In the genomic region with DNA sequence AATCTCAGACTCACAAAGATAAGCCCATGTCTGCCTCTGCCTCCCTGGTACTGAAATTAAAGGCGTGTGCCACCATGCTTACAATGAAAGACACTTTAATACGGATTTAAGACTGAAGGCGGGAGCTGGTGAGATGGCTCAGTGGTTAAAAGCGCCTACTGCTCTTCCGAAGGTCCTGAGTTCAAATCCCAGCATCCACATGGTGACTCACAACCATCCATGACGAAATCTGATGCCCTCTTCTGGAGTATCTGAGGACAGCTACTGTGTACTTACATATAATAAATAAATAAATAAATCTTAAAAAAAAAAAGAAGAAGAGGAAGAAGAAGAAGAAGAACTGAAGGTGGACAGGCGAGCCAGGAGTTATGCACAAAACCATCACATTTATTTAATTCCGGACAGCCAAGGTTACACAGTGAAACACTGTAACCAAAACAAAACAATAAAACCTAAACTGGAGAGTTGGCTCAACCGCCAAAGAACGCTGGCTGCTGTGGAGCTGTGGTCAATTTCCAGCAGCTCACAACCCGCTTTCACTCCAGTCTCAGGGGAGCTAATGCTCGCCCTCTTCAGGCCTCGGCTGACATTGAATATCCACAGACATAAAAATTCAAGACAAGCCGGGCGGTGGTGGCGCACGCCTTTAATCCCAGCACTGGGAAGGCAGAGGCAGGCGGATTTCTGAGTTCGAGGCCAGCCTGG, we compare ENCODE assay signal across 1 mouse cellular context.
TF ChIP-seq lines count a peak whose summit lies in the region.

No protein-coding gene starts in this region.

TF ChIP-seq in MEL, 35 proteins besides CTCF, POLR2A, EP300 and RAD21:
- TF ChIP-seq RCOR1 (IDR thresholded peaks at IDR 0.05; ENCODE audit: low read depth, low read length), result no peak
- peak; percentile 20; the same call in 1 of the 2 replicates for TF ChIP-seq NELFE (IDR thresholded peaks at IDR 0.05; ENCODE audit: low read depth, low read length)
- TF ChIP-seq TBP (IDR thresholded peaks at IDR 0.05; ENCODE audit: low read depth, low read length), result peak; percentile 87
- TF ChIP-seq HCFC1 (IDR thresholded peaks at IDR 0.05; ENCODE audit: low read depth, low read length), result 0 out of 2 replicates have a peak, but pooled peaks have one; percentile 45
- no peak for TF ChIP-seq MEF2A (IDR thresholded peaks at IDR 0.05; ENCODE audit: extremely low read depth, insufficient replicate concordance, low read depth, low read length, poor library complexity, severe bottlenecking)
- TF ChIP-seq SIN3A (IDR thresholded peaks at IDR 0.05; ENCODE audit: low read length), result 0 out of 2 replicates have a peak, but pooled peaks have one; percentile 18
- TF ChIP-seq E2F4 (IDR thresholded peaks at IDR 0.05; ENCODE audit: borderline replicate concordance, low read depth, low read length), result no peak
- TF ChIP-seq ZNF384 (IDR thresholded peaks at IDR 0.05; ENCODE audit: low read depth, low read length), result peak; percentile 70
- peak; percentile 39; the same call in 1 of the 2 replicates for TF ChIP-seq ELF1 (IDR thresholded peaks at IDR 0.05; ENCODE audit: low read depth, low read length)
- TF ChIP-seq BHLHE40 (IDR thresholded peaks at IDR 0.05; ENCODE audit: borderline replicate concordance, low read depth, low read length), result no peak
TF ChIP-seq in MEL: peak in this region for 6.
